Mouse (Mus musculus): ENCODE results near the gene Prr12. TPM values are rescaled to one million over a fixed set of nuclear protein-coding genes. Genes with fewer than 3 reads are reported as not detected.
"Not testable (repeated sequence)": the region's sequence is repeated elsewhere in the genome, so short reads cannot be mapped to it uniquely, and the experiment has no call there.

Prr12 gene
- total RNA-seq, 1 experiment: 32.3 TPM

GRCm38 (mm10) chr7:45097479-45097878 is 44.8 kb upstream of the Prr12 start:
- no peak overlapping the region for H3K27ac ChIP-seq (ENCODE audit: insufficient read depth, low read depth, low read length, poor library complexity, severe bottlenecking)
- in situ Hi-C loops (cut with MboI; ENCODE audit: low sequenced_read_pairs in 2 of 2, unreplicated experiment in 2 of 2): no loop called here
- DNase-seq (ENCODE audit: low read depth, low spot score): no peak
- H3K9me3 ChIP-seq (ENCODE audit: control insufficient read depth, insufficient read depth, low read depth, low read length): no peaks in the 10 kb centered on the region
- H3K4me1 ChIP-seq (ENCODE audit: control insufficient read depth in 2 of 2, insufficient read depth in 2 of 2, low read length in 2 of 2, poor library complexity in 1 of 2): peaks cover 4 to 18% of the 10 kb centered on the region in 2 experiments; a peak in 2 of 4 replicates
- no peak for TF ChIP-seq ZC3H11A (IDR thresholded peaks at IDR 0.05; ENCODE audit: borderline replicate concordance, low read depth, low read length)
- no peak for TF ChIP-seq HCFC1 (IDR thresholded peaks at IDR 0.05; ENCODE audit: borderline replicate concordance, insufficient read depth, low read length)
- no peak for TF ChIP-seq MAFK (IDR thresholded peaks at IDR 0.05; ENCODE audit: insufficient read depth, low read depth, low read length)
- TF ChIP-seq ZNF384 (IDR thresholded peaks at IDR 0.05; ENCODE audit: low read depth, low read length): no peak
- TF ChIP-seq CHD2 (IDR thresholded peaks at IDR 0.05; ENCODE audit: low read depth, low read length): no peak
- no peak overlapping the region for H3K9ac ChIP-seq (ENCODE audit: insufficient read depth, low read depth, low read length, poor library complexity, severe bottlenecking)
- H3K4me3 ChIP-seq (ENCODE audit: insufficient read depth in 1 of 2, low read depth in 1 of 2, low read length in 2 of 2, poor library complexity in 1 of 2, severe bottlenecking in 1 of 2): no peak overlapping the region
- H3K36me3 ChIP-seq (ENCODE audit: control insufficient read depth, insufficient read depth, low read length, poor library complexity, severe bottlenecking): no peaks in the 10 kb centered on the region

DNA sequence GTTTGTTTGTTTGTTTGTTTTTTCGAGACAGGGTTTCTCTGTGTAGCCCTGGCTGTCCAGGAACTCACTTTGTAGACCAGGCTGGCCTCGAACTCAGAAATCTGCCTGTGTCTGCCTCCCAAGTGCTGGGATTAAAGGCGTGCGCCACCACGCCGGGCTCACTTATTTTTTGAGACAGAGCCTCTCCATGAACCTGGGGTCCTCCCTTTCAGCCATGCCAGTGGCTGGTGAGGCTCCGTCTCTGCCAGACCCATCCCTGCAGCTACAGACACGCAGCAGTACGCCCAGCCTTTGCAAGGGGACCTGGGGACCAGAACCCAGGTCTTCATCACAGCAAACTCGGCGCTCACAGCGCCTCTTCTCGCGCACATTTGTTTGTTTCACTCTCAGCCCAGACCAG is 43.3 kb upstream of the Prr12 start:
- H3K9ac ChIP-seq (ENCODE audit: insufficient read depth, low read depth, low read length, poor library complexity, severe bottlenecking); in situ Hi-C loops (cut with MboI; ENCODE audit: low sequenced_read_pairs in 2 of 2, unreplicated experiment in 2 of 2); H3K36me3 ChIP-seq (ENCODE audit: control insufficient read depth, insufficient read depth, low read length, poor library complexity, severe bottlenecking); H3K27ac ChIP-seq (ENCODE audit: insufficient read depth, low read depth, low read length, poor library complexity, severe bottlenecking); H3K9me3 ChIP-seq (ENCODE audit: control insufficient read depth, insufficient read depth, low read depth, low read length); H3K4me3 ChIP-seq (ENCODE audit: insufficient read depth in 1 of 2, low read depth in 1 of 2, low read length in 2 of 2, poor library complexity in 1 of 2, severe bottlenecking in 1 of 2); DNase-seq (ENCODE audit: low read depth, low spot score): not testable (repeated sequence)
- H3K4me1 ChIP-seq (ENCODE audit: control insufficient read depth in 2 of 2, insufficient read depth in 2 of 2, low read length in 2 of 2, poor library complexity in 1 of 2): peaks cover 4 to 27% of the 10 kb centered on the region in 2 experiments; a peak in 2 of 4 replicates

DNA sequence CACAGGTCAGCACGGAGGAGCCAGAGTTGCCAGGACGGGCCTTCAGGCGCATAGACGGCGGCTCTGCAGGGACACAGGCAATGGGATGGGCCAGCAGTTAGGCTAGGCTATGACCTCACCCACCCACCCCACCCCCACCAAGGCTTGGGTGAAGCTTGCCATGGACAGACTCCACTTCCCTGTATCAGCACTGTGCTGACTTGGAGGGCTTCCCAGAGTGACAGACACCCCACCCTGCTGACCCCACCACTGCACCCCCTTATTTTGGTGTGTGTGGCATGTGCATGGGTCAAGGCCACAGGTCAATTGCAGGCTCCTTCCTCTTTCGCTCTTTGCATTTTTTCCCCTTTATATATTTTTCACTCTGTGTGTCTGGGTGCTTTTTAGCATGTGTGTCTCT is 42.7 kb upstream of the Prr12 start:
- no peak for TF ChIP-seq ZC3H11A (IDR thresholded peaks at IDR 0.05; ENCODE audit: borderline replicate concordance, low read depth, low read length)
- TF ChIP-seq CHD2 (IDR thresholded peaks at IDR 0.05; ENCODE audit: low read depth, low read length): no peak
- TF ChIP-seq HCFC1 (IDR thresholded peaks at IDR 0.05; ENCODE audit: borderline replicate concordance, insufficient read depth, low read length): no peak
- no peak for TF ChIP-seq MAFK (IDR thresholded peaks at IDR 0.05; ENCODE audit: insufficient read depth, low read depth, low read length)
- no peak for TF ChIP-seq ZNF384 (IDR thresholded peaks at IDR 0.05; ENCODE audit: low read depth, low read length)
- Histone ChIP-seq H3K27ac (ENCODE audit: insufficient read depth, low read depth, low read length, poor library complexity, severe bottlenecking) (no peak overlapping the region), H3K4me3 (ENCODE audit: insufficient read depth in 1 of 2, low read depth in 1 of 2, low read length in 2 of 2, poor library complexity in 1 of 2, severe bottlenecking in 1 of 2) (no peak overlapping the region), H3K4me1 (ENCODE audit: control insufficient read depth in 2 of 2, insufficient read depth in 2 of 2, low read length in 2 of 2, poor library complexity in 1 of 2) (peaks cover 4 to 29% of the 10 kb centered on the region in 2 experiments; a peak in 2 of 4 replicates), H3K9me3 (ENCODE audit: control insufficient read depth, insufficient read depth, low read depth, low read length) (no peaks in the 10 kb centered on the region), H3K9ac (ENCODE audit: insufficient read depth, low read depth, low read length, poor library complexity, severe bottlenecking) (no peak overlapping the region), H3K36me3 (ENCODE audit: control insufficient read depth, insufficient read depth, low read length, poor library complexity, severe bottlenecking) (no peaks in the 10 kb centered on the region)
- in situ Hi-C loops (cut with MboI; ENCODE audit: low sequenced_read_pairs in 2 of 2, unreplicated experiment in 2 of 2): no loop called here
- no peak for DNase-seq (ENCODE audit: low read depth, low spot score)

DNA sequence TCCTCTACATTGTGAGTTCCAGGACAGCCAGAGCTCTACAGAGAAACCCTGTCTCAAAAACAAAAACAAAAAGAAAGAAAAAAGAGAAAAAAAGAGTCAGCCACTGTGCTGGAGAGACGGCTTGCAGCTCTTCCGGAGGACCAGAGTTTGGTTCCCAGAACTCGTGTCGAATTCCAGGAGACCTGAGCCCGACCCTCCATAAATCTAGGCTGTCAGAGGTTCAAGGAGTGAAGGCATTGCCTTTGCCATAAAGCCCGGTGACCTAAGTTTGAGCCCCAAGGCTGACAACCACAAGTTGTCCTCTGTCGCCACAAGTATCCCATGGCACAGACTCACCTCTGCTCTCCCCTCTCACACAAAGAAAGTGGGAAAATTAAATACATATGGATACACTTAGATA is 41.4 kb upstream of the Prr12 start:
- Histone ChIP-seq H3K4me3 (ENCODE audit: insufficient read depth in 1 of 2, low read depth in 1 of 2, low read length in 2 of 2, poor library complexity in 1 of 2, severe bottlenecking in 1 of 2) (no peak overlapping the region; a peak in 1 of 4 replicates), H3K36me3 (ENCODE audit: control insufficient read depth, insufficient read depth, low read length, poor library complexity, severe bottlenecking) (no peaks in the 10 kb centered on the region), H3K9ac (ENCODE audit: insufficient read depth, low read depth, low read length, poor library complexity, severe bottlenecking) (no peak overlapping the region), H3K27ac (ENCODE audit: insufficient read depth, low read depth, low read length, poor library complexity, severe bottlenecking) (no peak overlapping the region), H3K9me3 (ENCODE audit: control insufficient read depth, insufficient read depth, low read depth, low read length) (no peaks in the 10 kb centered on the region), H3K4me1 (ENCODE audit: control insufficient read depth in 2 of 2, insufficient read depth in 2 of 2, low read length in 2 of 2, poor library complexity in 1 of 2) (peaks cover 4 to 29% of the 10 kb centered on the region in 2 experiments; a peak in 2 of 4 replicates)
- TF ChIP-seq ZNF384 (IDR thresholded peaks at IDR 0.05; ENCODE audit: low read depth, low read length): no peak
- TF ChIP-seq ZC3H11A (IDR thresholded peaks at IDR 0.05; ENCODE audit: borderline replicate concordance, low read depth, low read length): no peak
- no peak for TF ChIP-seq MAFK (IDR thresholded peaks at IDR 0.05; ENCODE audit: insufficient read depth, low read depth, low read length)
- no peak for TF ChIP-seq HCFC1 (IDR thresholded peaks at IDR 0.05; ENCODE audit: borderline replicate concordance, insufficient read depth, low read length)
- no peak for TF ChIP-seq CHD2 (IDR thresholded peaks at IDR 0.05; ENCODE audit: low read depth, low read length)
- in situ Hi-C loops (cut with MboI; ENCODE audit: low sequenced_read_pairs in 2 of 2, unreplicated experiment in 2 of 2): no loop called here
- DNase-seq (ENCODE audit: low read depth, low spot score): no peak

DNA sequence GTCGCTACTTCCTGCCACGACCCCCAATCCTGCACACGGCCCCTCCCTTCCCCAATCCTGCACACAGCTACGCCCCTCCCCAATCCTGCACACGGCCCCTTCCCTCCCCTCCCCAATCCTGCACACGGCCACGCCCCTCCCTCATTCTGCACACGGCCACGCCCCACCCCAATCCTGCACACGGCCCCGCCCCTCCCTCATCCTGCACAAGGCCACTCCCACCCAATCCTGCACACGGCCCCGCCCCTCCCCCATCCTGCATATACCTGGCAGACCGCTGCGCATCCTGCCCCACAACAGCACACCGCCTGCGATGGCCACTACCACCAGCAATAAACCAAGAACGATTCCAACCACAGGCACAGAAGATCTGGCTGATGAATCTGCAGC is 40.8 kb upstream of the Prr12 start:
- H3K4me3 ChIP-seq (ENCODE audit: insufficient read depth in 1 of 2, low read depth in 1 of 2, low read length in 2 of 2, poor library complexity in 1 of 2, severe bottlenecking in 1 of 2): no peak overlapping the region; a peak in 1 of 4 replicates
- H3K4me1 ChIP-seq (ENCODE audit: control insufficient read depth in 2 of 2, insufficient read depth in 2 of 2, low read length in 2 of 2, poor library complexity in 1 of 2): peaks cover 4 to 27% of the 10 kb centered on the region in 2 experiments; a peak in 2 of 4 replicates

More for the DNA sequence above, 40.8 kb upstream of the Prr12 start:
- no peak for TF ChIP-seq CHD2 (IDR thresholded peaks at IDR 0.05; ENCODE audit: low read depth, low read length)
- TF ChIP-seq MAFK (IDR thresholded peaks at IDR 0.05; ENCODE audit: insufficient read depth, low read depth, low read length): no peak
- TF ChIP-seq ZC3H11A (IDR thresholded peaks at IDR 0.05; ENCODE audit: borderline replicate concordance, low read depth, low read length): no peak
- TF ChIP-seq ZNF384 (IDR thresholded peaks at IDR 0.05; ENCODE audit: low read depth, low read length): no peak
- no peak for TF ChIP-seq HCFC1 (IDR thresholded peaks at IDR 0.05; ENCODE audit: borderline replicate concordance, insufficient read depth, low read length)
- Histone ChIP-seq H3K9me3 (ENCODE audit: control insufficient read depth, insufficient read depth, low read depth, low read length) (no peaks in the 10 kb centered on the region), H3K36me3 (ENCODE audit: control insufficient read depth, insufficient read depth, low read length, poor library complexity, severe bottlenecking) (no peaks in the 10 kb centered on the region), H3K9ac (ENCODE audit: insufficient read depth, low read depth, low read length, poor library complexity, severe bottlenecking) (peak overlapping the region; percentile 13; the same call in 1 of the 2 replicates), H3K27ac (ENCODE audit: insufficient read depth, low read depth, low read length, poor library complexity, severe bottlenecking) (no peak overlapping the region)
- in situ Hi-C loops (cut with MboI; ENCODE audit: low sequenced_read_pairs in 2 of 2, unreplicated experiment in 2 of 2): no loop called here
- DNase-seq (ENCODE audit: low read depth, low spot score): no peak

Measured in ES-E14 (cell line).